Comparison of ENCODE assay signal across 20 mouse cellular contexts in the genomic region with DNA sequence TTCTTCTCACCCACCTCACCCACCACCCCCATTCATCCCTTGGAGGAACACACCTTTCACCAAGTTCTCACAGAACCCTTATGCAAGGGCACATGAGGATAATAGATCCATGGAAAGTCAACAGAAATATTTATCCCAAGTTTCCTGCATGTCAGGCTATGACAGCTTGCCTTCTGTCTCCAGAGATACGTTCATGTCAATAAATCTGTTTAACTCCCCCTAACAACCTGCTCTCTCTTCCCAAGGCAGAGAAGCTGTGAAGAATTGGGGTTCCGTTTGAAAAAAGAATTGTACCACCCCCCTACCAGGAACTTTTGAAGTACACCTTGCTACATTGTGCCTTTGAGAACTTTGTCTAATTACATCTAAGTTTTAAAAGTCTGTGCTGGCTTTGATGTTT.
"Had no signal": no experiment of that assay in that cellular context is flagged by ENCODE, and none has a peak within 500 bp of the region (broad histone marks: within the 10 kb centered on the region; RNA-seq: fewer than 3 reads in every experiment).

No protein-coding gene starts in this region.

- H3K27ac ChIP-seq: lung, embryonic 15.5 days; midbrain, embryonic 10.5 days; midbrain, embryonic 12.5 days; neural tube, embryonic 13.5 days; neural tube, embryonic 15.5 days; stomach, embryonic 15.5 days; stomach, postnatal 0 days had no signal

- H3K4me3 ChIP-seq: lung, embryonic 15.5 days; midbrain, embryonic 10.5 days; midbrain, embryonic 12.5 days; myocyte; neural tube, embryonic 13.5 days; neural tube, embryonic 15.5 days; stomach, embryonic 15.5 days had no signal

- DNase-seq: liver, postnatal 0 days; lung, adult 2 months; lung, postnatal 14 days; lung, postnatal 4 days; midbrain, embryonic 14.5 days; retina, postnatal 1 day; right cerebral cortex, adult 18-20 months; right cerebral cortex, postnatal 25 days; right cerebral cortex, postnatal 4 days; thymus, adult 2 months; thymus, postnatal 25 days; thymus, postnatal 4 days had no signal
